Mouse (Mus musculus): Measurements from ENCODE around the gene Asf1a.

DNA sequence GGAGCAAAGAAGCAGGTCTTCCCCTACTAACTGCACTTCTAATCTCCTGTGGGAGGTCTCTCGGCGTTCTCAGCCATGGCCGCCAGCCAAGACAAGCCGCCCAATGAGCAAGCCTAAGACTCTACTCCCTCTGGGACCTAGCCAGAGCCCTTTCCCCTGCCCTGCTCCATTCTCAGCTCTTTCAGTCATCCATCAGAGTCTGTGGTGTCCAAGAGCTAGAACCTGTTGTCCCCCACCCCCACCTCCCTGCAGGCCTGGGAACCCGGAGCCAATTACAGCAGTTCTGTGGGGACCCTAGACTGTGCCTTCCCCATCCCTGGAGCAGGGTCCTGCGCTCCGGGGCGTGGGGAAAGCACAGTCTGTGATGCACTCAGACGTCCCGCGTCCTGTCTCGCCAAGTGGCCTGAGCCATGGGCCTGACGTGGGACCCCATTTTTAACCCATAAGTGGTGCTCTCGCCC, 15.9 kb upstream of the Asf1a start:
- TF ChIP-seq CTCF (conservative IDR thresholded peaks at IDR 0.05; ENCODE audit: insufficient read depth, insufficient read length, low read depth, low read length) (no peak), POLR2A (IDR thresholded peaks at IDR 0.05; ENCODE audit: low read depth, low read length) (no peak)
